Mouse (Mus musculus) frontal cortex, adult (tissue): ENCODE results near the gene Nfatc2.

Experiments
- ATAC-seq: cut with Nextera tagmentation; 2 replicates; pipeline ENCODE4 v1.9.2; 2017; ENCODE audit warnings: mild to moderate bottlenecking, moderate library complexity, mixed read lengths; ENCODE audit not compliant: low TSS enrichment

The Nfatc2 gene

GRCm38 (mm10) chr2:168601491-168602386 is at the start of gene Nfatc2:
Gene Nfatc2 (minus strand): TSS chr2:168601657.
- peak; percentile 60 for ATAC-seq

- ATAC-seq, result no peak
Measured at GRCm38 (mm10) chr2:168648171-168648570, 46.7 kb upstream of the Nfatc2 start.

GRCm38 (mm10) chr2:168644855-168645254 is 43.4 kb upstream of the Nfatc2 start:
- ATAC-seq, result no peak

- ATAC-seq, result no peak
Measured at GRCm38 (mm10) chr2:168643524-168644177, 42.2 kb upstream of the Nfatc2 start.

GRCm38 (mm10) chr2:168642187-168642586 is 40.7 kb upstream of the Nfatc2 start:
- no peak for ATAC-seq

GRCm38 (mm10) chr2:168640460-168640859 is 39.0 kb upstream of the Nfatc2 start:
- peak; percentile 87 for ATAC-seq

GRCm38 (mm10) chr2:168634881-168635280 is 33.4 kb upstream of the Nfatc2 start:
- ATAC-seq, result no peak

GRCm38 (mm10) chr2:168633301-168633816 is 31.9 kb upstream of the Nfatc2 start:
- ATAC-seq, result no peak

GRCm38 (mm10) chr2:168632543-168632942 is 31.1 kb upstream of the Nfatc2 start:
- ATAC-seq, result no peak

GRCm38 (mm10) chr2:168628787-168629186 is 27.3 kb upstream of the Nfatc2 start:
- ATAC-seq, result peak; percentile 45; the same call in 1 of the 2 replicates

- no peak for ATAC-seq
Measured at GRCm38 (mm10) chr2:168627829-168628770, 26.6 kb upstream of the Nfatc2 start.

GRCm38 (mm10) chr2:168626385-168626784 is 24.9 kb upstream of the Nfatc2 start:
- peak; percentile 69 for ATAC-seq

- no peak for ATAC-seq
Measured at GRCm38 (mm10) chr2:168625091-168625490, 23.6 kb upstream of the Nfatc2 start.

GRCm38 (mm10) chr2:168621111-168621802 is 19.8 kb upstream of the Nfatc2 start:
- no peak for ATAC-seq

GRCm38 (mm10) chr2:168618205-168618717 is 16.8 kb upstream of the Nfatc2 start:
- ATAC-seq, result no peak

GRCm38 (mm10) chr2:168615160-168615559 is 13.7 kb upstream of the Nfatc2 start:
- ATAC-seq, result no peak

- no peak for ATAC-seq
Measured at GRCm38 (mm10) chr2:168614170-168614872, 12.9 kb upstream of the Nfatc2 start.

- ATAC-seq, result no peak
Measured at GRCm38 (mm10) chr2:168613092-168613880, 11.8 kb upstream of the Nfatc2 start.

GRCm38 (mm10) chr2:168610941-168611340 is 9.5 kb upstream of the Nfatc2 start:
- no peak for ATAC-seq
